Mouse (Mus musculus): ENCODE measurements around the gene Sh2d5.

GRCm38 (mm10) chr4:138216200-138216890, 33.9 kb upstream of the Sh2d5 start, which contains the start of gene Hp1bp3:
- peak; percentile 59 for TF ChIP-seq POLR2A (IDR thresholded peaks at IDR 0.05; ENCODE audit: control insufficient read depth, extremely low read depth, insufficient read depth, low read length, poor library complexity)
- no peak for TF ChIP-seq CTCF (IDR thresholded peaks at IDR 0.05; ENCODE audit: borderline replicate concordance, control insufficient read depth, extremely low read depth, insufficient read depth, low read length, poor library complexity)

Data from thymus, adult 2 months (tissue).